Mouse (Mus musculus) hindbrain, embryonic 10.5 days (tissue): ENCODE measurements around the gene Pcdh18. TPM values are rescaled to one million over a fixed set of nuclear protein-coding genes. Genes with fewer than 3 reads are reported as not detected.

Experiments used
- DNase-seq: peaks from one replicate; pipeline ENCODE4 v3.0.0-alpha.2; 2017; ENCODE audit warnings: low spot score
- H3K27ac ChIP-seq: fragments of 300-500 bp; sonication (generic); 2 replicates; pipeline ENCODE4 v1.5.1; 2016; ENCODE audit warnings: mild to moderate bottlenecking, moderate library complexity
- H3K27me3 ChIP-seq: fragments of 300-500 bp; sonication (generic); 2 replicates; pipeline ENCODE4 v1.6.1; 2016; ENCODE audit warnings: mild to moderate bottlenecking; ENCODE audit not compliant: poor library complexity, insufficient read depth, severe bottlenecking
- H3K36me3 ChIP-seq: fragments of 300-500 bp; sonication (generic); 2 replicates; pipeline ENCODE4 v1.6.1; 2016; ENCODE audit warnings: mild to moderate bottlenecking, moderate library complexity
- H3K4me1 ChIP-seq: fragments of 300-500 bp; sonication (generic); replicated peaks from 2 replicates; pipeline ENCODE4 v1.6.1; 2016; ENCODE audit warnings: mild to moderate bottlenecking
- H3K4me3 ChIP-seq: fragments of 300-500 bp; sonication (generic); 2 replicates; pipeline ENCODE4 v1.5.1; 2016; ENCODE audit warnings: mild to moderate bottlenecking, moderate library complexity
- H3K9me3 ChIP-seq: fragments of 300-500 bp; sonication (generic); 2 replicates; pipeline ENCODE4 v1.6.1; 2016; ENCODE audit warnings: mild to moderate bottlenecking, moderate library complexity
- WGBS: fragments of 180-500 bp; shearing (Covaris S2); methylation state at CpG from one replicate; pipeline ENCODE4 v1.1.7; 2016; 5-methylcytosine and 5-hydroxymethylcytosine counted together
- polyA plus RNA-seq: library from polyadenylated mRNA; unstranded; fragments of >200 nt; fragmentation: Nextera tagmentation; extraction: Ambion mirVana; gene quantifications from 2 replicates; pipeline ENCODE4 v1.2.1, GENCODE M21; 2016

The Pcdh18 gene
- polyA plus RNA-seq, result 47.5 and 52.0 TPM in 2 replicates

GRCm38 (mm10) chr3:49756870-49757625, at the start of gene Pcdh18:
Gene Pcdh18 (minus strand): TSS chr3:49757325.
- Histone ChIP-seq H3K4me3 (peak within 1 kb of the TSS; percentile 78), H3K36me3 (peaks cover 34% of the 10 kb centered on the region), H3K4me1 (peaks cover 46% of the 10 kb centered on the region), H3K27me3 (no peaks in the 10 kb centered on the region), H3K27ac (peak within 1 kb of the TSS; percentile 97), H3K9me3 (no peaks in the 10 kb centered on the region)
- under 1% methylated on average over 43 of the region's 43 CpGs for WGBS
- peak; percentile 93 for DNase-seq

GRCm38 (mm10) chr3:49806823-49807222, 49.7 kb upstream of the Pcdh18 start:
- H3K27me3 ChIP-seq, result no peaks in the 10 kb centered on the region
- no peak overlapping the region for H3K27ac ChIP-seq
- no peaks in the 10 kb centered on the region for H3K36me3 ChIP-seq
- WGBS, result 63% methylated on average over 2 of the region's 2 CpGs
- H3K9me3 ChIP-seq, result no peaks in the 10 kb centered on the region
- DNase-seq, result no peak
- 0 out of 2 replicates have a peak, but pooled peaks cover 5% of the 10 kb centered on the region for H3K4me1 ChIP-seq
- no peak overlapping the region for H3K4me3 ChIP-seq

GRCm38 (mm10) chr3:49805511-49805910, 48.4 kb upstream of the Pcdh18 start:
- DNase-seq, result no peak
- no peaks in the 10 kb centered on the region for H3K27me3 ChIP-seq
- H3K27ac ChIP-seq, result no peak overlapping the region
- no peak overlapping the region for H3K4me3 ChIP-seq
- H3K36me3 ChIP-seq, result no peaks in the 10 kb centered on the region
- 60% methylated on average over 1 of the region's 1 CpGs for WGBS
- H3K4me1 ChIP-seq, result 0 out of 2 replicates have a peak, but pooled peaks cover 5% of the 10 kb centered on the region
- no peaks in the 10 kb centered on the region for H3K9me3 ChIP-seq

- Histone ChIP-seq H3K36me3 (no peaks in the 10 kb centered on the region), H3K4me3 (no peak overlapping the region), H3K27ac (no peak overlapping the region), H3K27me3 (no peaks in the 10 kb centered on the region), H3K4me1 (peaks cover 14% of the 10 kb centered on the region; the same call in 1 of the 2 replicates), H3K9me3 (no peaks in the 10 kb centered on the region)
- no peak for DNase-seq
- 15% methylated on average over 2 of the region's 2 CpGs for WGBS
These were observed 31.2 kb upstream of the Pcdh18 start for GRCm38 (mm10) chr3:49788296-49788695.

- Histone ChIP-seq H3K27me3 (no peaks in the 10 kb centered on the region), H3K4me3 (no peak overlapping the region), H3K9me3 (no peaks in the 10 kb centered on the region), H3K4me1 (peaks cover 14% of the 10 kb centered on the region; the same call in 1 of the 2 replicates), H3K27ac (no peak overlapping the region; the same call in 1 of the 2 replicates), H3K36me3 (no peaks in the 10 kb centered on the region)
- WGBS, result 65% methylated on average over 4 of the region's 4 CpGs
- DNase-seq, result no peak
These were observed 30.6 kb upstream of the Pcdh18 start for GRCm38 (mm10) chr3:49787719-49788118.

- Histone ChIP-seq H3K4me3 (no peak overlapping the region), H3K27me3 (no peaks in the 10 kb centered on the region), H3K36me3 (no peaks in the 10 kb centered on the region), H3K27ac (peak overlapping the region; percentile 78), H3K9me3 (no peaks in the 10 kb centered on the region), H3K4me1 (peaks cover 17% of the 10 kb centered on the region)
- DNase-seq, result peak; percentile 64
- WGBS, result 12% methylated on average over 3 of the region's 3 CpGs
These were observed 12.0 kb upstream of the Pcdh18 start for GRCm38 (mm10) chr3:49768992-49769738.

- no peaks in the 10 kb centered on the region for H3K27me3 ChIP-seq
- DNase-seq, result no peak
- H3K36me3 ChIP-seq, result no peaks in the 10 kb centered on the region
- no peaks in the 10 kb centered on the region for H3K9me3 ChIP-seq
- H3K4me3 ChIP-seq, result no peak overlapping the region
- peaks cover 10% of the 10 kb centered on the region for H3K4me1 ChIP-seq
- 87% methylated on average over 5 of the region's 5 CpGs for WGBS
- no peak overlapping the region for H3K27ac ChIP-seq
These were observed 5.6 kb upstream of the Pcdh18 start for GRCm38 (mm10) chr3:49762711-49763110.

GRCm38 (mm10) chr3:49761971-49762370, 4.8 kb upstream of the Pcdh18 start:
- H3K4me3 ChIP-seq, result no peak overlapping the region
- peaks cover 10% of the 10 kb centered on the region for H3K4me1 ChIP-seq
- H3K27ac ChIP-seq, result no peak overlapping the region
- no peaks in the 10 kb centered on the region for H3K9me3 ChIP-seq
- H3K27me3 ChIP-seq, result no peaks in the 10 kb centered on the region
- no peaks in the 10 kb centered on the region for H3K36me3 ChIP-seq
- no peak for DNase-seq

GRCm38 (mm10) chr3:49757626-49758019, 498 bp upstream of the Pcdh18 start:
- H3K4me3 ChIP-seq, result peak overlapping the region; percentile 78
- peaks cover 42% of the 10 kb centered on the region for H3K4me1 ChIP-seq
- H3K27me3 ChIP-seq, result no peaks in the 10 kb centered on the region
- peaks cover 28% of the 10 kb centered on the region for H3K36me3 ChIP-seq
- WGBS, result 0% methylated on average over 6 of the region's 6 CpGs
- H3K9me3 ChIP-seq, result no peaks in the 10 kb centered on the region
- H3K27ac ChIP-seq, result peak overlapping the region; percentile 97
- DNase-seq, result peak; percentile 55

- Histone ChIP-seq H3K27ac (peak overlapping the region; percentile 97), H3K4me1 (peaks cover 48% of the 10 kb centered on the region), H3K9me3 (no peaks in the 10 kb centered on the region), H3K27me3 (no peaks in the 10 kb centered on the region), H3K36me3 (peaks cover 42% of the 10 kb centered on the region), H3K4me3 (peak overlapping the region; percentile 78)
- DNase-seq, result peak; percentile 52
- under 1% methylated on average over 36 of the region's 36 CpGs for WGBS
These were observed 909 bp downstream of the Pcdh18 start for GRCm38 (mm10) chr3:49755986-49756845.

- no peaks in the 10 kb centered on the region for H3K27me3 ChIP-seq
- peaks cover 48% of the 10 kb centered on the region for H3K4me1 ChIP-seq
- DNase-seq, result no peak
- H3K9me3 ChIP-seq, result no peaks in the 10 kb centered on the region
- 80% methylated on average over 4 of the region's 4 CpGs for WGBS
- peaks cover 76% of the 10 kb centered on the region for H3K36me3 ChIP-seq
- peak overlapping the region; percentile 78 for H3K4me3 ChIP-seq
- no peak overlapping the region for H3K27ac ChIP-seq
These were observed 4.4 kb downstream of the Pcdh18 start for GRCm38 (mm10) chr3:49752766-49753165.

- no peak overlapping the region for H3K4me3 ChIP-seq
- peaks cover 37% of the 10 kb centered on the region for H3K4me1 ChIP-seq
- H3K27me3 ChIP-seq, result no peaks in the 10 kb centered on the region
- H3K36me3 ChIP-seq, result peaks cover 99% of the 10 kb centered on the region
- no peak for DNase-seq
- no peaks in the 10 kb centered on the region for H3K9me3 ChIP-seq
- H3K27ac ChIP-seq, result no peak overlapping the region
- WGBS, result 68% methylated on average over 8 of the region's 8 CpGs
These were observed 7.4 kb downstream of the Pcdh18 start for GRCm38 (mm10) chr3:49749491-49750284.
